Comparison of ENCODE assay signal across 9 mouse cellular contexts in the genomic region with DNA sequence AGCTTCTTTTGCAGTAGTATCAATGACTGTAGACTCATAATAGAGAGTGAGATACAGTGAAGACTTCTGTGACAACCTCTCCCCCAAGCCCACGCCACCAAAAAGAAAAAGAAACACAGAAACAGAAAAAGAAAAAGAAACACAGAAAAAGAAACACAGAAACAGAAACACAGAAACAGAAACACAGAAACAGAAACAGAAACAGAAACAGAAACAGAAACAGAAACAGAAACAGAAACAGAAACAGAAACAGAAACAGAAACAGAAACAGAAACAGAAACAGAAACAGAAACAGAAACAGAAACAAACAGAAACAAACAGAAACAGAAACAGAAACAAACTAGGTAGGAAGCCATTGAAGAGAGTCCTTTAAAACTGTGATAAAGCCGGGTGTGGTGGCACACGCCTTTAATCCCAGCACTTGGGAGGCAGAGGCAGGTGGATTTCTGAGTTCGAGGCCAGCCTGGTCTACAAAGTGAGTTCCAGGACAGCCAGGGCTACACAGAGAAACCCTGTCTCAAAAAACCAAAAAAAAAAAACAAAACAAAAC. TPM values are rescaled to one million over a fixed set of nuclear protein-coding genes. Genes with fewer than 3 reads are reported as not detected.
A peak's percentile ranks its signal among the peaks of the same experiment; 100 is the strongest.
DNase-seq lines count a peak whose midpoint lies in the region; ATAC-seq and TF ChIP-seq lines count a peak whose summit lies in the region.
"Not testable (repeated sequence)": the region's sequence is repeated elsewhere in the genome, so short reads cannot be mapped to it uniquely, and the experiment has no call there.
"Had no signal": no experiment of that assay in that cellular context is flagged by ENCODE, and none has a peak within 500 bp of the region (broad histone marks: within the 10 kb centered on the region; RNA-seq: fewer than 3 reads in every experiment).

No protein-coding gene starts in this region.

- H3K36me3 ChIP-seq in CH12.LX (replicated peaks in 1 of 2; ENCODE audit: control insufficient read depth in 1 of 2, insufficient read depth in 1 of 2, low read length in 1 of 2); megakaryocyte, embryonic 14.5 days (replicated peaks; ENCODE audit: low read length); splenic B cell, adult 2 months (ENCODE audit: control insufficient read depth, insufficient read depth, low read length, poor library complexity, severe bottlenecking): not testable (repeated sequence)

- H3K9me3 ChIP-seq in CH12.LX (replicated peaks; ENCODE audit: low read length); megakaryocyte, embryonic 14.5 days: not testable (repeated sequence)

- dilution Hi-C loops in CH12.LX (cut with MboI; ENCODE audit: extremely low pct_ligation_motif_present, extremely low pct_unique_long_range_greater_than_20kb, low sequenced_read_pairs) = not testable (repeated sequence)

- not testable (repeated sequence) for TF ChIP-seq CTCF in CH12.LX (conservative IDR thresholded peaks at IDR 0.05 in 1 of 2, IDR thresholded peaks at IDR 0.05 in 1 of 2; ENCODE audit: low read depth in 2 of 2, low read length in 2 of 2)

- not testable (repeated sequence) for H3K79me2 ChIP-seq in CH12.LX (replicated peaks; ENCODE audit: control insufficient read depth, extremely low read depth, insufficient read depth, poor library complexity, severe bottlenecking)

- not testable (repeated sequence) for H3K4me2 ChIP-seq in CH12.LX (ENCODE audit: insufficient read depth, low read depth, poor library complexity, severe bottlenecking)

- TF ChIP-seq POLR2A in CH12.LX (IDR thresholded peaks at IDR 0.05; ENCODE audit: low read depth, low read length) = not testable (repeated sequence)

- DNase-seq in CD4-positive helper T cell, adult 2 months (ENCODE audit: low read depth, low spot score) = peak; percentile 24
- DNase-seq in CH12.LX (ENCODE audit: extremely low read depth) = not testable (repeated sequence)
- DNase-seq in induced T-regulatory cell, adult 2 months (ENCODE audit: low read depth) = peak; percentile 56
- peak; percentile 40 for DNase-seq in naive thymus-derived CD4-positive, alpha-beta T cell, adult 2 months (ENCODE audit: low read depth)
- DNase-seq in splenic B cell, adult 2 months (ENCODE audit: low read depth, low spot score) = peak; percentile 43

- peaks cover 3 to 14% of the 10 kb centered on the region in 2 experiments for H3K4me1 ChIP-seq in CH12.LX (ENCODE audit: control insufficient read depth in 1 of 2, insufficient read depth in 2 of 2)
- not testable (repeated sequence) for H3K4me1 ChIP-seq in megakaryocyte, embryonic 14.5 days

- not testable (repeated sequence) for H3K27me3 ChIP-seq in CH12.LX (replicated peaks); megakaryocyte, embryonic 14.5 days (replicated peaks); splenic B cell, adult 2 months (ENCODE audit: control insufficient read depth, insufficient read depth, low read length, poor library complexity, severe bottlenecking)

- TF ChIP-seq EP300 in CH12.LX (IDR thresholded peaks at IDR 0.05; ENCODE audit: low read length) = not testable (repeated sequence)

- in situ Hi-C loops in CH12.LX (cut with MboI; ENCODE audit: low pct_ligation_motif_present, low pct_unique_long_range_greater_than_20kb, low sequenced_read_pairs) = not testable (repeated sequence)

- not testable (repeated sequence) for H3K4me3 ChIP-seq in CH12.LX (replicated peaks in 1 of 3; ENCODE audit: low read depth in 2 of 3, low read length in 2 of 3, poor library complexity in 1 of 3)
- H3K4me3 ChIP-seq in megakaryocyte, embryonic 14.5 days (replicated peaks) = peak overlapping the region; percentile 42

- ATAC-seq in CD4-positive, CD25-positive, alpha-beta regulatory T cell, adult 4 months = peak; percentile 69
- peak; percentile 56 for ATAC-seq in inflammation-experienced regulatory T-cells, adult 6 months

- not testable (repeated sequence) for TF ChIP-seq RAD21 in CH12.LX (IDR thresholded peaks at IDR 0.05; ENCODE audit: low read depth, low read length)

- H3K9ac ChIP-seq in CH12.LX (ENCODE audit: insufficient read depth, low read depth) = not testable (repeated sequence)

- H3K27ac ChIP-seq in CH12.LX (ENCODE audit: insufficient read depth, low read depth) = not testable (repeated sequence)

TF ChIP-seq in CH12.LX, 34 proteins besides CTCF, POLR2A, EP300 and RAD21:
- TF ChIP-seq IRF4 (IDR thresholded peaks at IDR 0.05; ENCODE audit: low read depth, low read length) (peak; percentile 82), HCFC1 (IDR thresholded peaks at IDR 0.05; ENCODE audit: low read depth, low read length) (peak; percentile 51), ETS1 (conservative IDR thresholded peaks at IDR 0.05; ENCODE audit: low read depth, low read length) (peak; percentile 99)

RNA-seq across cellular contexts. Expression of gene Rnf225, which starts 10.1 kb away (rescaled TPM):
- polyA plus RNA-seq in CD4-positive, CD25-positive, alpha-beta regulatory T cell, adult 4 months (2017; shearing (Covaris generic)) = not detected
- total RNA-seq in CH12.LX (2012; rRNA removed) = 1.1 and 1.3 TPM in 2 replicates
- 0.89 and 0.90 TPM in 2 replicates for total RNA-seq in CH12.LX (2014; rRNA removed)
- polyA plus RNA-seq in CH12.LX (2012; ENCODE audit: insufficient read length, low read depth) = 3.4 and 4.0 TPM in 2 replicates
- polyA plus RNA-seq in inflammation-experienced regulatory T-cells, adult 6 months (2017; shearing (Covaris generic)) = under 1 TPM in 2 of 3 experiments, not detected in 1; 0.11 to 0.28 TPM
- 1.5 and 2.4 TPM in 2 replicates for polyA plus RNA-seq in megakaryocyte, embryonic 14.5 days (2012; ENCODE audit: insufficient read depth, low replicate concordance)
- polyA plus RNA-seq: activated CD4-positive, CD25-positive, alpha-beta regulatory T cell, adult 4 months had no signal

RNA-seq across cellular contexts. Expression of gene Rps5, which starts 15.2 kb away (rescaled TPM):
- 1,000 to 10,000 TPM; 2,766 to 2,852 TPM for polyA plus RNA-seq in CD4-positive, CD25-positive, alpha-beta regulatory T cell, adult 4 months (2017; shearing (Covaris generic))
- total RNA-seq in CH12.LX (2012; rRNA removed) = 3,671 and 4,026 TPM in 2 replicates
- 3,631 and 4,293 TPM in 2 replicates for total RNA-seq in CH12.LX (2014; rRNA removed)
- polyA plus RNA-seq in CH12.LX (2012; ENCODE audit: insufficient read length, low read depth) = 2,088 and 2,166 TPM in 2 replicates
- polyA plus RNA-seq in inflammation-experienced regulatory T-cells, adult 6 months (2017; shearing (Covaris generic)) = 1,000 to 10,000 TPM; 1,828 to 3,143 (median 2,832) TPM
- polyA plus RNA-seq in megakaryocyte, embryonic 14.5 days (2012; ENCODE audit: insufficient read depth, low replicate concordance) = 434 and 3,041 TPM in 2 replicates

RNA-seq across cellular contexts. Expression of gene Zfp324, which starts 28.3 kb away (rescaled TPM):
- polyA plus RNA-seq in CD4-positive, CD25-positive, alpha-beta regulatory T cell, adult 4 months (2017; shearing (Covaris generic)) = 1 to 10 TPM; 2.2 to 2.7 TPM
- total RNA-seq in CH12.LX (2012; rRNA removed) (6.4 and 8.7 TPM in 2 replicates), CH12.LX (2014; rRNA removed) (6.3 and 7.3 TPM in 2 replicates)
- 3.8 and 4.2 TPM in 2 replicates for polyA plus RNA-seq in CH12.LX (2012; ENCODE audit: insufficient read length, low read depth)
- polyA plus RNA-seq in inflammation-experienced regulatory T-cells, adult 6 months (2017; shearing (Covaris generic)) = 1 to 10 TPM; 1.8 to 3.6 (median 2.6) TPM
- 1.9 and 2.1 TPM in 2 replicates for polyA plus RNA-seq in megakaryocyte, embryonic 14.5 days (2012; ENCODE audit: insufficient read depth, low replicate concordance)

RNA-seq across cellular contexts. Expression of gene Zscan22, which starts 39.7 kb away (rescaled TPM):
- 10 to 100 TPM in 1 of 2 experiments, 1 to 10 TPM in 1; 8.2 to 15.0 TPM for polyA plus RNA-seq in CD4-positive, CD25-positive, alpha-beta regulatory T cell, adult 4 months (2017; shearing (Covaris generic))
- total RNA-seq in CH12.LX (2012; rRNA removed) (3.2 and 4.2 TPM in 2 replicates), CH12.LX (2014; rRNA removed) (2.8 and 3.3 TPM in 2 replicates)
- 7.6 and 8.9 TPM in 2 replicates for polyA plus RNA-seq in CH12.LX (2012; ENCODE audit: insufficient read length, low read depth)
- 10 to 100 TPM; 10.5 to 11.0 (median 10.6) TPM for polyA plus RNA-seq in inflammation-experienced regulatory T-cells, adult 6 months (2017; shearing (Covaris generic))
- 1.4 and 1.5 TPM in 2 replicates for polyA plus RNA-seq in megakaryocyte, embryonic 14.5 days (2012; ENCODE audit: insufficient read depth, low replicate concordance)

RNA-seq across cellular contexts. Expression of gene Zfp446, which starts 40.3 kb away (rescaled TPM):
- 1 to 10 TPM; 3.8 to 5.7 TPM for polyA plus RNA-seq in CD4-positive, CD25-positive, alpha-beta regulatory T cell, adult 4 months (2017; shearing (Covaris generic))
- 7.5 and 7.8 TPM in 2 replicates for total RNA-seq in CH12.LX (2012; rRNA removed)
- total RNA-seq in CH12.LX (2014; rRNA removed) = 11.9 and 12.8 TPM in 2 replicates
- 12.5 and 12.9 TPM in 2 replicates for polyA plus RNA-seq in CH12.LX (2012; ENCODE audit: insufficient read length, low read depth)
- polyA plus RNA-seq in inflammation-experienced regulatory T-cells, adult 6 months (2017; shearing (Covaris generic)) = 1 to 10 TPM; 2.7 to 5.9 (median 4.1) TPM
- polyA plus RNA-seq in megakaryocyte, embryonic 14.5 days (2012; ENCODE audit: insufficient read depth, low replicate concordance) = 1.7 and 3.2 TPM in 2 replicates
